Mouse (Mus musculus) heart, embryonic 16.5 days (tissue): ENCODE data around the gene Stab2. TPM values are rescaled to one million over a fixed set of nuclear protein-coding genes. Genes with fewer than 3 reads are reported as not detected.
A peak's percentile ranks its signal among the peaks of the same experiment; 100 is the strongest.

Experiments used
- ATAC-seq: fragments of 200-750 bp; cut with Nextera tagmentation; replicated peaks from 2 replicates; pipeline ENCODE4 v1.8.0; 2017; ENCODE audit warnings: moderate number of reproducible peaks; ENCODE audit not compliant: insufficient read depth, low FRiP score; ENCODE audit errors: extremely low read depth
- H3K27ac ChIP-seq: fragments of 300-500 bp; sonication (generic); 2 replicates; pipeline ENCODE4 v1.5.1; 2014; ENCODE audit warnings: mild to moderate bottlenecking, low read length, control low read depth, moderate library complexity
- H3K27me3 ChIP-seq: fragments of 300-500 bp; sonication (generic); 2 replicates; pipeline ENCODE4 v1.6.1; 2014; ENCODE audit warnings: low read length, mixed read lengths; ENCODE audit not compliant: control insufficient read depth, insufficient read depth
- H3K36me3 ChIP-seq: fragments of 300-500 bp; sonication (generic); 2 replicates; pipeline ENCODE4 v1.6.1; 2014; ENCODE audit not compliant: control insufficient read depth, insufficient read depth
- H3K4me1 ChIP-seq: fragments of 300-500 bp; sonication (generic); 2 replicates; pipeline ENCODE4 v1.6.1; 2014; ENCODE audit warnings: low read length, mixed read lengths; ENCODE audit not compliant: control insufficient read depth, insufficient read depth
- H3K4me2 ChIP-seq: fragments of 300-500 bp; sonication (generic); 2 replicates; pipeline ENCODE4 v1.6.1; 2014; ENCODE audit warnings: low read depth, mild to moderate bottlenecking, control low read depth, low read length
- H3K4me3 ChIP-seq: fragments of 300-500 bp; sonication (generic); 2 replicates; pipeline ENCODE4 v1.5.1; 2014; ENCODE audit warnings: mild to moderate bottlenecking, control low read depth, low read length
- H3K9ac ChIP-seq: fragments of 300-500 bp; sonication (generic); 2 replicates; pipeline ENCODE4 v1.6.1; 2014; ENCODE audit warnings: low read length, control low read depth
- H3K9me3 ChIP-seq: fragments of 300-500 bp; sonication (generic); replicated peaks from 2 replicates; pipeline ENCODE4 v1.6.1; 2016; ENCODE audit warnings: low read length; ENCODE audit not compliant: control insufficient read depth
- WGBS: fragments of 180-500 bp; shearing (Covaris S2); extraction: QIAGEN DNeasy Blood & Tissue Kit; methylation state at CpG from one replicate; pipeline ENCODE4 v1.1.7; 2014; 5-methylcytosine and 5-hydroxymethylcytosine counted together
- polyA plus RNA-seq: library from polyadenylated mRNA; unstranded; fragments of >200 nt; fragmentation: Nextera tagmentation; extraction: Ambion mirVana; gene quantifications from 2 replicates; pipeline ENCODE4 v1.2.1, GENCODE M21; 2015

Stab2 gene
- polyA plus RNA-seq, 1 experiment from 2014 or later, result 0.83 TPM

- 0 out of 2 replicates have a peak, but pooled peaks cover 7% of the 10 kb centered on the region for H3K4me1 ChIP-seq
- no peaks in the 10 kb centered on the region for H3K9me3 ChIP-seq
- 25% methylated on average over 13 of the region's 13 CpGs for WGBS
- peak overlapping the region; percentile 22 for H3K4me3 ChIP-seq
- no peak overlapping the region for H3K27ac ChIP-seq
- H3K4me2 ChIP-seq, result peak overlapping the region; percentile 41
- peaks cover 16% of the 10 kb centered on the region for H3K27me3 ChIP-seq
- H3K36me3 ChIP-seq, result no peaks in the 10 kb centered on the region
- peak; percentile 50; the same call in 1 of the 2 replicates for ATAC-seq
- no peak overlapping the region for H3K9ac ChIP-seq
These were observed 35.9 kb downstream of the Stab2 start for GRCm38 (mm10) chr10:86971680-86972502.

GRCm38 (mm10) chr10:86969346-86969745 is 38.5 kb downstream of the Stab2 start:
- WGBS, result 72% methylated on average over 6 of the region's 6 CpGs

DNA sequence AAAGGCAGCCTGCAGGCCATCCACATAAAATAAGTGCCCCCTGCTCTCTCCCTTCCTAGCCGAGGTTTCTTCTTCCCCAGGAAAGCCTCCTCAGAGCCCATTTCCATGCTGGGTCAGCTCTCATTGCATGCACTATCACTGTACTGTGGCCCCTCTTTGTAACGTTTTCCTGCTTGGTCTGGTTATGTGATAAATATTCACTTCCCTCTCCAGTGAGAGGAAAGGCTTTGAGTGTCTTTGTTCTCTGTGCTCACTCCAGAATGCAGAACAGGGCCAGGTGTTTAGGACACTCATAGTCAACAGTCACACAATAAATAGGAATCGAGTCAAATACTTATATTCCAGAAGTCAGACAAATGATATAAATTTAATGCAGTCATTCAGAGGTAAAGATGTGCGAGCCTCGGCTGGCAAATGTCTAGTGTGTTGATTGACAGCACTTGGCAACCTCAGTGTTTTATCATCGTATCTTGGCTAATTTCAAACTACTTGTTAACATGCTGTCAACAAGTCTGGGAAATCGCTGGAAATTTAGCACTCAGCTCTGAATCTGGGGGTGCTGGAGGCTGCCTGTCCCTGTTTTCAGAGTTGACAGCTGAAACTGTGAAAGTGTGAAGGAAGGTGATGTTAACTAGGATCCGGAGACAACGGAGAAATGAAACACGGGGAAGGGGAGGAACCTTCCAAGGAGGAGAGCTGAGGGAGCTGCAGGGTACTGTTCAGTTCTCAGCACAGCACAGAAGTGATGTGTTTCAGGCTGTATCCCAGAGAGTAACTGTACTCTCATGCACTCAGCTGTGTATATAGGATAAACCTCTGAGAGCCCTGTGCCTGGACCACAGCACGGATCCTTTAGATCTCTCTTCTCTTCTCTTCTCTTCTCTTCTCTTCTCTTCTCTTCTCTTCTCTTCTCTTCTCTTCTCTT is 46.0 kb downstream of the Stab2 start:
- H3K27me3 ChIP-seq, result peaks cover 19% of the 10 kb centered on the region
- 28% methylated on average over 11 of the region's 11 CpGs for WGBS
- no peak overlapping the region for H3K27ac ChIP-seq
- H3K9ac ChIP-seq, result no peak overlapping the region
- peaks cover 2% of the 10 kb centered on the region; the same call in 1 of the 2 replicates for H3K4me1 ChIP-seq
- H3K36me3 ChIP-seq, result no peaks in the 10 kb centered on the region
- peak overlapping the region; percentile 12; the same call in 1 of the 2 replicates for H3K4me2 ChIP-seq
- no peak overlapping the region for H3K4me3 ChIP-seq
- H3K9me3 ChIP-seq, result no peaks in the 10 kb centered on the region
- ATAC-seq, result no peak

More at GRCm38 (mm10) chr10:86969346-86969745, 38.5 kb downstream of the Stab2 start:
- peaks cover 13% of the 10 kb centered on the region for H3K27me3 ChIP-seq
- no peak overlapping the region for H3K9ac ChIP-seq
- H3K27ac ChIP-seq, result no peak overlapping the region
- H3K4me2 ChIP-seq, result no peak overlapping the region
- H3K9me3 ChIP-seq, result no peaks in the 10 kb centered on the region
- ATAC-seq, result no peak
- H3K36me3 ChIP-seq, result no peaks in the 10 kb centered on the region
- no peak overlapping the region for H3K4me3 ChIP-seq
- 0 out of 2 replicates have a peak, but pooled peaks cover 5% of the 10 kb centered on the region for H3K4me1 ChIP-seq

- Histone ChIP-seq H3K36me3 (no peaks in the 10 kb centered on the region), H3K4me1 (no peaks in the 10 kb centered on the region), H3K4me2 (no peak overlapping the region), H3K27ac (no peak overlapping the region), H3K4me3 (no peak overlapping the region), H3K9me3 (no peaks in the 10 kb centered on the region), H3K9ac (no peak overlapping the region), H3K27me3 (peaks cover 16% of the 10 kb centered on the region)
- ATAC-seq, result no peak
- WGBS, result 85% methylated on average over 3 of the region's 3 CpGs
These were observed 52.5 kb downstream of the Stab2 start for GRCm38 (mm10) chr10:86955299-86955698.

DNA sequence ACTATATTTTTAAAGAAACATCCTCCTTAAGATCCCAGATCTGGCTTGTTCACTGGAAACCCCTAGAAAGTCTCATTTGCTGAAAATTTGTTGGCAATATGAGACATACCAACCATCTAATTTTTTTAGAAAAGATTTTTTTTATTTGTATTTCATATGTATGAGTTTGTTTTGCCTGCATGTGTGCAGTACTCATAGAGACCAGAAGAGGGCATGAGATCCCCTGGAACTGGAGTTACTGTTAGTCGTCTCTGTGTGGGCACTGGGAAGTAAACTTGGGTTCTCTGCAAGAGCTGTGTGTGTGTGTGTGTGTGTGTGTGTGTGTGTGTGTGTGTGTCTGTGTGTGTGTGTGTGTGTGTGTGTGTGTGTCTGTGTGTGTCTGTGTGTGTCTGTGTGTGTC is 55.1 kb downstream of the Stab2 start:
- peaks cover 5% of the 10 kb centered on the region; the same call in 1 of the 2 replicates for H3K27me3 ChIP-seq
- H3K4me1 ChIP-seq, result no peaks in the 10 kb centered on the region
- no peaks in the 10 kb centered on the region for H3K36me3 ChIP-seq
- no peak overlapping the region for H3K4me2 ChIP-seq
- ATAC-seq, result no peak
- no peak overlapping the region for H3K4me3 ChIP-seq
- 75% methylated on average over 1 of the region's 1 CpGs for WGBS
- H3K27ac ChIP-seq, result no peak overlapping the region
- H3K9me3 ChIP-seq, result no peaks in the 10 kb centered on the region
- H3K9ac ChIP-seq, result no peak overlapping the region

DNA sequence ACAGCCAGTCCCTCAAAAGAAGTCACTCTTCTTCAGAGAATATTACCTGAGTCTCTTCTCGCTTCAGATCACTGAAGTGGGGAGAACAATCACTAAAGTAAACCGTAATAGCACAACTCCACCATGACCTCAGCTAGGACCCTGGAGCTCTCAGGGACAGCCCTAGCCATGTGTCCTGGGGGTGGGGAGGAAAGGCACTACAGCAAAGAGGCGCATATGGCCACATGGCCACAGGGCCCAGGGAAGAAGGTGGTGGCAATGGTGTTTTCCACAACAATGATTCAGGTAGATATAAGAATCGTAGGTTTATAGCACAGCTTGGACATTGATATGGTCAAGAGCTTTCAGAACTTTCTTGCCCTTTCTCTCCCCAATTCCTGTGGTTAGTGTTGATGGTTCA is 57.0 kb downstream of the Stab2 start:
- H3K4me1 ChIP-seq, result no peaks in the 10 kb centered on the region
- 90% methylated on average over 4 of the region's 4 CpGs for WGBS
- H3K4me3 ChIP-seq, result no peak overlapping the region
- no peaks in the 10 kb centered on the region for H3K27me3 ChIP-seq
- no peaks in the 10 kb centered on the region for H3K36me3 ChIP-seq
- no peaks in the 10 kb centered on the region for H3K9me3 ChIP-seq
- H3K9ac ChIP-seq, result no peak overlapping the region
- ATAC-seq, result no peak
- no peak overlapping the region for H3K4me2 ChIP-seq
- no peak overlapping the region for H3K27ac ChIP-seq

- H3K9me3 ChIP-seq, result no peaks in the 10 kb centered on the region
- WGBS, result 52% methylated on average over 4 of the region's 4 CpGs
These were observed 57.9 kb downstream of the Stab2 start for GRCm38 (mm10) chr10:86949886-86950285.

GRCm38 (mm10) chr10:86947541-86947940 is 60.3 kb downstream of the Stab2 start:
- no peak overlapping the region for H3K4me2 ChIP-seq
- no peaks in the 10 kb centered on the region for H3K27me3 ChIP-seq
- no peak overlapping the region for H3K9ac ChIP-seq
- no peaks in the 10 kb centered on the region for H3K36me3 ChIP-seq
- H3K4me3 ChIP-seq, result no peak overlapping the region
- H3K27ac ChIP-seq, result no peak overlapping the region
- ATAC-seq, result no peak
- no peaks in the 10 kb centered on the region for H3K4me1 ChIP-seq
- 59% methylated on average over 2 of the region's 2 CpGs for WGBS
- H3K9me3 ChIP-seq, result no peaks in the 10 kb centered on the region

More at GRCm38 (mm10) chr10:86949886-86950285, 57.9 kb downstream of the Stab2 start:
- no peak for ATAC-seq
- Histone ChIP-seq H3K27ac (no peak overlapping the region), H3K4me1 (no peaks in the 10 kb centered on the region), H3K9ac (no peak overlapping the region), H3K27me3 (no peaks in the 10 kb centered on the region), H3K4me3 (no peak overlapping the region), H3K4me2 (no peak overlapping the region), H3K36me3 (no peaks in the 10 kb centered on the region)
